Mouse (Mus musculus): ENCODE measurements around the gene Dock9.

Gene Dock9

GRCm38 (mm10) chr14:121614461-121615170 is 183.0 kb downstream of the Dock9 start:
- no peak for TF ChIP-seq GATA4 (IDR thresholded peaks at IDR 0.05; ENCODE audit: insufficient replicate concordance, low read length)

GRCm38 (mm10) chr14:121613490-121613889 is 184.1 kb downstream of the Dock9 start:
- TF ChIP-seq GATA4 (IDR thresholded peaks at IDR 0.05; ENCODE audit: insufficient replicate concordance, low read length): no peak

DNA sequence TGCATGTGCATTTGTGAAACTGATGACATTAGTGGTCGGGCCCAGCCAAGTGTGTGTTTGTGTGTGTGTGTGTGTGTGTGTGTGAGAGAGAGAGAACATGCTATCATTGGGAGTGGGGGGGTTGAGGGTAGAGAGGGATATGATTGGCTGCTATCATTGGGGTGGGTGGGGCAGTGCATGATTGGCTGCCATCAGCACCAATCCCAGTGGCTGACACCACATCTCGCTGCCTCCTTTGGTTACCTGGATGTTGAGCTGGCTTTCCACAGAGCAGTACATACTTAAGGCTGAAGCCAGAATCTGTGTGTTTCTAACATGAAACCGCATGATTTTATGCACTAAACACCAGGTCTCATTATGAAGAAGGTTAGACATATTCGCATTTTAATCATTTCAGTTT is 184.7 kb downstream of the Dock9 start:
- TF ChIP-seq GATA4 (IDR thresholded peaks at IDR 0.05; ENCODE audit: insufficient replicate concordance, low read length): no peak

DNA sequence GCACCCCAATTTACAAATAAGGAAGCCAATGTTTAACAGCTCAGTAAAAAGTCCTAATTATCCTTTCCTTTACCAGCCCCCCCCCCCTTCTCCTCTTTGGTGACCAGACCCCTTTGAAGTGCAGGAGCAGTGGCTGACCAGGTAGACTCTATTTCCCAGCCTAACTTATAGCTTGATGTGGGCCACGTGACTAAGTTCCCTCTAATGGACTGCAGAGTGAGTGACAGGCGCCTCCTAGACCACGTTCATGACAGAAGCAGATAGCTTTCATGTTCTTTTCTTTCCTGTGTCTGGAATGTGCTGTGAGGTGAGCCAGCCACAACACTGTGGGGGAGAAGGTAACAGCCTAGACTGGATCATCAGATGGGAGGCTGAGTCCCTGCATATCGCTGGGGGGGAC is 186.1 kb downstream of the Dock9 start:
- TF ChIP-seq GATA4 (IDR thresholded peaks at IDR 0.05; ENCODE audit: insufficient replicate concordance, low read length): no peak

DNA sequence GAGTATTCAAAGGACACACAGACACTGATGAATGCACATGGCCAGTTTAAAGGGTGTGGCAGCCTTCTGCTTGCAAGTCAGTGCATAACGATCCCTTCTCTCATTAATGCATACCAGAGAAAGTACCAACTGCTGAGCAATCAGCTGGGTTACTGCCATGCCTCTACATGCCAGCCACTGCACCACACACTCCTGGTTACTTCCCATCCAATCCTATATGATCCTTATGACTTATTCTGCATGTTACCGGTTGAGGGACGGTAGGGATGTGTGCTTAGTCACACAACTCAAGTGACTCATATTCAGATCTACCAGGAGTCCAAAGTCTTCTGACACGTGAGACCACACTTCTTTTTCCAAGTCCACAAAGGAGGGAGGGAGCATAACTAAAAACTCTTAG is 186.5 kb downstream of the Dock9 start:
- no peak for TF ChIP-seq GATA4 (IDR thresholded peaks at IDR 0.05; ENCODE audit: insufficient replicate concordance, low read length)

DNA sequence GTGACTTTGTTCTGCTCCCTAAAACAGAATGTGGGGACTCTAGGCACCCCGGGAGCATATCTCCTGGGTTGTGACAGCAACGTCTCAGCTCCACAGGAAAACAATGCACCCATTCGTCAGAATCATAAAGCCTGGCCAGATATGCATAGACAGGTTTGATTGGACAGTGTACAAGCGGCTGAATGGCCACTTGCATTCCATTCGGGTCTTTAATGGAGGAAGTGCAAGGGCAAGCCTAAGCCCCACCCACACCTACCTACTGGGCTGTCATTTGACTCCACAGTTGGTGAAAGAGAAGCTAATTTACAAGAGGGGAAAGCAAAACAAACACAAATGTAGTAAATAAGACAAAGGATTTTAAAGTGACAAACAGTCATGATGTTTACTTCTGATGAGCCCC is 189.1 kb downstream of the Dock9 start:
- TF ChIP-seq GATA4 (IDR thresholded peaks at IDR 0.05; ENCODE audit: insufficient replicate concordance, low read length): no peak

DNA sequence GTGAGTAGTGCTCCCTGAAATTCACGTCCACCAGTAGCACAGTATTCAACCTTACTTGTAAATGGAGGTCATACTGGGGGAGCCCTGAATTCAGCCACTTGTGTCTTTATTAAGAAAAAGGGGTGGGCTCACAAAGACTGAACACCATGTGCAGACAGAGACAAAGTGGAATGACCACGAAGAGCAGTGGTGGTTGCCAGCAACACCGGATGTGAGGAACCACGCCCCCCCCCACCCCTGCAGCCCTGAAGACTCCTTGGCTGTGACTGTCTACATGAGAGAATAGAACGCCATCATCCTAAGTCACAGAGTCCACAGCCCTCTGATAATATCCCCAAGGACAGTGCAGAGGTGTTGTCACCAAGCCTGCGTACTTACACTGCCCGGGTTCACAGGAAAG is 191.2 kb downstream of the Dock9 start:
- no peak for TF ChIP-seq GATA4 (IDR thresholded peaks at IDR 0.05; ENCODE audit: insufficient replicate concordance, low read length)

DNA sequence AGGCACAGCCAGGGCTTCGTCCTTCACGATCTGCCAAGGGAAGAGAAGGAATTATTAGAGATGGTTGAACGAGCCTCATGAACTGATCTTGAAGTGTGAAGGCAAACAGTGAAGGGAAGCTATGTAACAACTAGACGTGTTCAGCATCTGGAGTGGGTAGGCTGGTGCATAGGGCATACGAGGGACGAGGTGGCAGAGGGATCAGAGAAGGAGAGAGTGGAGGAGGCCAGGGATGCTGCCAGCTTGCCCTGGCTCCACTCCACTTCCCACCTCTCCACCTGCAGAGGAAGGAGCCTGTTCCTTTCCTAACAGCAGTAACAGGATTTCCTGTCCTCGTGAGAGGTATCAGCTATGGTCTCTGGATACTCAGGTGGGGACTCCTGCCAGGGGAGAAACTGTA is 192.4 kb downstream of the Dock9 start:
- no peak for TF ChIP-seq GATA4 (IDR thresholded peaks at IDR 0.05; ENCODE audit: insufficient replicate concordance, low read length)

DNA sequence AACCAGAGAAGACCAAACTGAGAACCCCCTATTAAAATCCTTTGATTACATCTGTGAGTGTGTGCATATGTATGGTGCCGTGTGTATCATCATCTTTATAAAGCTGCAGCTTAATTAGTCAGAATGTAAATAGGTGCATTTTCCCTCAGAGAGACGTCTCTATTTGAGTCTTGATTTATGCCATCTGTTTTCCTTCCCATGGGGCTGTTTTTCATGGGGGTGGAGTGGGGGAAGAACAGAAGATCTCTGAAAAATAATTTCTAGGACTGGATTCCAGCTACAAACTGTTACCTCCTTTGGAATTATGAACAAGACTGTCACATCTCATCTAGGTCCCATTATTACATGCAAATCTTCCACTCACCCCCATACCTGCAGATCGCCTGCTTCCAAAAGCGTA is 193.1 kb downstream of the Dock9 start:
- no peak for TF ChIP-seq GATA4 (IDR thresholded peaks at IDR 0.05; ENCODE audit: insufficient replicate concordance, low read length)

GRCm38 (mm10) chr14:121602610-121603009 is 195.0 kb downstream of the Dock9 start:
- no peak for TF ChIP-seq GATA4 (IDR thresholded peaks at IDR 0.05; ENCODE audit: insufficient replicate concordance, low read length)

DNA sequence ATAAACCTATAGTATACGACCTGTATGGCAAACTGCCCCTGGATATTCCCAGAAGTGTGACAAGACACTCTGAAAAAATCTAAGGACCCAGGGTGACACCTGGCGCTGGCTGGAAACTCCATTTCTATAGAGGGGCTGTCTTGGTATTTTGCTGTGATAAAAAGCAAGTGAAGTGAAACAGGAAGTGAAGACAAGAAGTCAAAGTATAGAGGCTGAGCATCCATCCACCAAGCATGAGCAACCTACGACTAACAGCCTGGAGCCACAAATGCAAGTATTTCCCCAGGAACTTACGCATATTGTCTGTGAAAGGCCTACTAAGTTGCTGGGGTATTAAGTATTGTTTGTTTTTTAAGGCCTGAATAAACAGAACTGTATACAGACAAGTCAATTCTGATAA is 197.1 kb downstream of the Dock9 start:
- no peak for TF ChIP-seq GATA4 (IDR thresholded peaks at IDR 0.05; ENCODE audit: insufficient replicate concordance, low read length)

DNA sequence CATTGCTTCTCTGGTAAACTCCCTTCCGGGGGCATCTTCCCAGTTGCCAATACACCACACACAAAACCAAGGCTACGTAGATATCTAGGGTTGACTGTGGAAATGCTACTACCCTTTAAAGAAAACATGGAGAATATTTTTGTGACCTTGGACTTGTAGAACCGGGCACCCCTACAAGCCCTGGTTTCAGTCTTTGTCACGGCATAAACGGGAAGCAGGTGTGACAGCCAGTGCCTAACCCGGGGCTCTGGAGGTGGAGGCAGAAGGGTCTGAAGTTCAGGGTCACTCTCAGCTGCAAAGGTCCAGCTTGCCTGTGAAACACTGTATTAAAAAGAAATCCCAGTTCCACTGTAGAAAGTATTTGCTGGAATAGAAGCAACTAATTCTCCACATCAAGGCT is 200.6 kb downstream of the Dock9 start:
- TF ChIP-seq GATA4 (IDR thresholded peaks at IDR 0.05; ENCODE audit: insufficient replicate concordance, low read length): no peak

- TF ChIP-seq GATA4 (IDR thresholded peaks at IDR 0.05; ENCODE audit: insufficient replicate concordance, low read length): no peak
Measured at GRCm38 (mm10) chr14:121596631-121597030, 201.0 kb downstream of the Dock9 start.

GRCm38 (mm10) chr14:121594684-121595083 is 203.0 kb downstream of the Dock9 start:
- no peak for TF ChIP-seq GATA4 (IDR thresholded peaks at IDR 0.05; ENCODE audit: insufficient replicate concordance, low read length)

GRCm38 (mm10) chr14:121593313-121593929 is 204.2 kb downstream of the Dock9 start:
- peak; percentile 82; the same call in 1 of the 2 replicates for TF ChIP-seq GATA4 (IDR thresholded peaks at IDR 0.05; ENCODE audit: insufficient replicate concordance, low read length)

- TF ChIP-seq GATA4 (IDR thresholded peaks at IDR 0.05; ENCODE audit: insufficient replicate concordance, low read length): no peak
Measured at GRCm38 (mm10) chr14:121592890-121593289, 204.7 kb downstream of the Dock9 start.

DNA sequence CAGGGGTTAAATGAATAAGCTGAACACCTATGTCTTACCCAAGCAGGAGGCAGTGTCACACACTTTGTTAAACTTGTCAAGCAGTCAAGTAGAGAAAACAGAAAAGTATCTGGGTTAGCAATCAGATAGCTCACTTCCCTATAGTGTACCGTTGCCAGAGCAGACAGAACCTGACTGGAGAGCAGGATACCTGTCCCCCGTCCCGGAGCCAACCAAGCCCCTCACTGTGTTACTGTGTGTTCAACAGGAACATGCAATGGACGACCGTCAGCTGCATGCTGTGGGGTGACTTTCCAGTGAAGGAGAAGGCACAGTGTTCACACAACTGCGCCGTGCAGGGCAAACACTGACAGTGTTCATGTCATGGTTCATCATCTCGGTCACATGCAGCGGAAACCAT is 205.3 kb downstream of the Dock9 start:
- no peak for TF ChIP-seq GATA4 (IDR thresholded peaks at IDR 0.05; ENCODE audit: insufficient replicate concordance, low read length)
